Mouse (Mus musculus) CD4-positive, CD25-positive, alpha-beta regulatory T cell (primary cell): ENCODE measurements around the gene Tax1bp3. TPM values are rescaled to one million over a fixed set of nuclear protein-coding genes. Genes with fewer than 3 reads are reported as not detected.

Experiments
- polyA plus RNA-seq: library from polyadenylated mRNA; unstranded; fragments of 100-300 nt; shearing (Covaris generic); gene quantifications from one replicate; pipeline ENCODE4 v1.2.1, GENCODE M21; 2017

The Tax1bp3 gene
- polyA plus RNA-seq, result 28.7 TPM

DNA sequence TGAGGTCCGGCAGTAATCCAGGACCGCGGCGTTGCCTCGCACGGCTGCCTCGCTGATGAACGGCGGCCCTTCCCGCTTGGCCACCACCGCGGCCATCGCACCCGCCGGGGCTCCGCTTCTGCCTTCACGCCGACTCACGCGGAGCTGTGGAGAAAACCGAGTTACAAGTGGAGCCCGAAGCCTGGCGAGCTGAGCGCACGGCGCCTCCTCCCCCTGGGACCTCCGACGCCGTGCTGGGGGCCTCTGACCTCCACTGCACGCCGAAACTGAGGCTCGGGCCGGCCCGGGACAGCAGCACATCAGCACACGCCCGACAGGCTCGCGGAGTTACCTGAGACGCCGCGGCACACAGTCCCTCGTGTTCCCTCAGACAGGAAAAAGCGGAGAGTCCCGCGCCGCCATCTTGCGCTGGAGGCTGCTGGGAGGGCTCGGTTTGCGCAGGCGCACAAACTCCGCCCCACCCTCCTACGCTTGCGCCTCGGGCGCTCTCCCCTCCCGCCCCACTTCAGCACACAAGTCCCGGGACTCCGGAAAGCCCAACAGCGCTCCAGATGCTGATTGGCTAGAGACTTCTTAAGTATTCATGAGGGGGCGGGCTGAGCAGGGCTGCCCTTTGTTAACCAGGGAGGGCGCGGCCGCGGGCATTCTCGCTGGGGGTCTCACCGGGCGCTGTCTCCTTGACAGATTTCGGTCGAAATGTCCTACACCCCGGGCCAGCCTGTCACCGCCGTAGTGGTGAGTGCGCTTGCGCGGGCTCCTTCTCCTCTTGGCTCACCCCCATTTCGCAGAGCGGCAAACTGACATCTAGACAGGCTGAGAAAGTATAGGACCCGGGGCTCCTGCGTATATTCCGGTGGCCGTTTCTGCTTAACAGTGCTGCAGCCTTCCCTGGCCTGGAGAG, at the start of gene Tax1bp3, which contains the start of gene Emc6:
Tax1bp3 (plus strand) TSS at position 476 of the 901 bp plus-strand sequence.
Emc6 (minus strand) TSS at position 430 of the 901 bp plus-strand sequence.

DNA sequence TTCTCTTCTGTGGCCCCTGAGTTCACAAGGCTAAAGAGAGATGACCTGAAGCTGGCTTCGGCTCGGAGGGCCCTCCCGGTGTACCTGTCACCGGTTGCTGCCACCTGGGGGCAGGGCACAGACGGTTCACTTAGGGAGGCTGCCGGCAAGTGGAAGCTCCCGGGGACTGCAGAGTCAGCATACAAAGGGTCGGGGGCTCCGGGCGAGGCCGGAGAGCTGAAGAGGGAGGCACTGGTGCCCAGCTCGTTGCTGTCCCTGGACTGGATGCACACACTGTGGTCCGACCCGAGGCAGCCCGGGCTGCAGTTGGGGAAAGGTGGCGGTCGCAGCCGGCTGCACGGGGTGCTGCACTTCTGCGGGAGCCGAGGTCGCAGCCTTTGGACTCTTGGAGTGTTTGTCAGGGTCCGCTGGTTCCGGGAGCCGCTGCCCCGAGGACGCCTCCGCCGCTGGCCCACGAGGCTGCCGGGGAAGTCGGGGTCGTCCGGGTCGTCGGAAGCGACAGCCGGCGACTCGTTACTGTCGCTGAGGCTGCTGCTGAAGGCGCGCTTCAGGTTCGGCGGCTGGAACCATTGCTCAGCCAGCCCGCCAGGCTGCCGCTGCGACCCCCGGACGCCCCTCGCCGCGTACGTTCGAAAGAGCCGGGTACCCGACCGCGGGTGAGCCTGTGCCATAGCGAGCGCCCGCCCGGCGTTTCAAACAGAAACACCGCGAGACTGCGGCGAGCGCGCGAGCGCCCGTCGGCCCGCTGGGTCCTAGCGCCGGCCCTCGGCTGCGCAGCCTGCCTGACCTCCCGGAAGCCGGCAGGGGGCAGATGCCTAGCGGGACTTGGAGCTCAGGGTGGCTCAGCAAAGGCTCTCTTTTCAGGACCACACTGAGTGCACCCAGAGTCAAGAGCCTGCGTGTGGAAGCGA, 39.0 kb upstream of the Tax1bp3 start, which contains the start of gene Haspin:
Haspin (minus strand) TSS at position 704 of the 911 bp plus-strand sequence.

DNA sequence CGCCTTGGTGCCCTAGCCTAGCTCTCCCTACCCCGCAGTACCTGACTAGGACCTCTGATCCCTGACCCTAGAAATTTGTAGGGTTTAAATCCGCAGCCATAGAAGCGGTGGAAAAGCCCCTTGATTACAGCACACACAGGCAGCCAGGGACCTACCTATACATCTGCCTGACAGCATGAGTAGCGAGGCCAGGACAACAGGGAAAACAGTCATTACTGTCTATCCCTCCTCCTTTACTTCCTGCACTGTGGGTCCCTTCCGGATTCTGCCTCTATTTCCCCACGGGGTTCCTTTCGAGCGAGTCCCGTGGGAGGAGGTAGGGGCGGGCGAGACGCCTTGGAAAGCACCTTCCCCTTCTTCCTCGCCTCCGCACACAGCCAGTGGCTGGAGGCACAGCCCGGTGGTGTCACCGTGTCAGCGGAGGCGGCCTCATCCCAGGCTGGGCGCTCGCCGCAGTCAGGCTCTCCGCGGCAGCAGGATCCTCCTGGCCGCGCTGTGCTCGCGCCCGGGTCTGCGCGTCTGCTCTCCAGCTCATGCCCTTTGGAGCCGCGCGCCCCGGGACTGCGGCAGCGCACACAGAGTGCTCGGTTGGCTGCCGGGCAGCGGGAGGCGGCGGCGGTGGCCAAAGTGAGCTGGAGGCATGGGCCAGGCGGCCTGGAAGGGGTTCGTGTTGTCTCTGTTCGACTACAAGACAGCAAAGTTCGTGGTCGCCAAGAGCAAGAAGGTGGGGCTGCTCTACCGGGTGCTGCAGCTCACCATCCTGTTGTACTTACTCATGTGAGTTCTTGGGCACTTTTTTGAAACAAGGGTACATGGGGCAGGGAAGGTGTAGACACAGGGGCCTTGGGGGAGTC, 16.7 kb upstream of the Tax1bp3 start, which contains the start of gene P2rx5:
P2rx5 (plus strand) TSS at position 465 of the 854 bp plus-strand sequence.

DNA sequence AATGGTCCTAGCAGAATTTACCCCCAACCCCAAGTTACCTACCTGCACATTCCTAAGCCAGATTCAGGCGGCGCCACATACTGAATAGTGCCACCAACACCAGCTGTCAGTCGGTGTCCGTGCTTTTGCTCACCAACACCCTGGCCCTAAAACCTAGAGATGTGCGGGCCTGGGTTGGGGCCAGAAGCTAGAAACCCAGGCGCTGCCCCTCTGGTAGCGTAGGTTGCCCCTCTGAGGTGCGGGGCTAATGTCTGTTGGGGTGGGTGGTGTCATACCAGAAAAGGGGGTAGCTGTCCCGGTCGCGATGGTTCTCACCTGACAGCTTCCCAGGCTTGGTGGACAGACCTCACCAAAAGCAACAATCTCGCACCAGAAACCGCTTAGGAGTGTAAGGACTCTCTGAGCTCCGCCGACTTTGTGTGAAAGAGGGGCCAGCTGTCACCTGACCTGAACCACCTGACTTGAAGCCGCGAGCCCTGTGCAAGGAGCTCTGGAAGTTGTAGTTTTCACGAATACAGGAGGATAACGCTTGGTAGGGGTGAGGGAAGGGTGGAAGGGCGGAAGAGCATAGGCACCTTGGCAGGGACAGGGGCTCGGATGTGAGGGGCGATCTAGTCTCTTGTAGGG, 21.8 kb downstream of the Tax1bp3 start, which contains the start of gene Ctns:
Ctns (minus strand) TSS at position 440 of the 627 bp plus-strand sequence.

DNA sequence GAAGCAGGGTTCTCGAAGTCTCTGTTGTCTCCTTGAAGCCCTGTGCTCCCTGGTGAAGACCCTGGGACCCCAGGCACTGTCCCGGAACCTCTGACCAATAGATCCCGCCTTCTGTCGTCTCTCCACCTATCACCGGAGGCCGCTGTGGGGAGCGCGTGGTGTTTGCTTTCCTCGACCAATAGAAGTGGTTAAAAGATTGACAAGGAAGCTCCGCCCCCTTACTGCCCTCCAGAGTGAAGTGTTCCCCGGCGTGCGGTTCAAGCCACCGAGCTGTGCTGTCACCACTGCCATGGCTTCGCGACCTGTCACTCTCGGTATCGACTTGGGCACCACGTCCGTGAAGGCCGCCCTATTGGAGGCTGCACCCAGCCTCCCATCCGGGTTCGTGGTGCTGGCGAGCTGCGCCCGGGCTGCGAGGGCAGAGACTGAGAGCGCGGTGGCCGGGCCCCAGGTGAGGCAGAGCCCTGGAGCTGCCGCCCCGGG, 22.4 kb downstream of the Tax1bp3 start, which contains the start of gene Shpk:
Shpk (plus strand) TSS at position 231 of the 483 bp plus-strand sequence.

Other genes starting within 250 kb of the Tax1bp3 start
- 288 TPM for gene Atp2a3, start 215.9 kb upstream of the Tax1bp3 start, polyA plus RNA-seq
- gene P2rx1, start 178.0 kb upstream of the Tax1bp3 start, polyA plus RNA-seq, result not detected
- 13.2 TPM for gene Camkk1, start 158.1 kb upstream of the Tax1bp3 start, polyA plus RNA-seq
- gene Ncbp3, start 129.3 kb upstream of the Tax1bp3 start, polyA plus RNA-seq, result 16.7 TPM
- gene Itgae, start 86.5 kb upstream of the Tax1bp3 start, polyA plus RNA-seq, result 49.3 TPM
- 11.2 TPM for gene Haspin, start 38.8 kb upstream of the Tax1bp3 start, polyA plus RNA-seq
- gene P2rx5, start 16.7 kb upstream of the Tax1bp3 start, polyA plus RNA-seq, result 0.17 TPM
- gene Emc6, start within 50 bp of the Tax1bp3 start, polyA plus RNA-seq, result 79.2 TPM
- gene Ctns, start 22.0 kb downstream of the Tax1bp3 start, polyA plus RNA-seq, result 12.4 TPM
- gene Shpk, start 22.4 kb downstream of the Tax1bp3 start, polyA plus RNA-seq, result 9.5 TPM
- gene Trpv1, start 57.2 kb downstream of the Tax1bp3 start, polyA plus RNA-seq, result not detected
- not detected for gene Trpv3, start 90.3 kb downstream of the Tax1bp3 start, polyA plus RNA-seq
- gene Aspa, start 152.5 kb downstream of the Tax1bp3 start, polyA plus RNA-seq, result 0.10 TPM
- not detected for gene Gm49340, start 152.7 kb downstream of the Tax1bp3 start, polyA plus RNA-seq
- gene Spata22, start 152.7 kb downstream of the Tax1bp3 start, polyA plus RNA-seq, result not detected
- gene Olfr20, start 173.7 kb downstream of the Tax1bp3 start, polyA plus RNA-seq, result not detected
- not detected for gene Olfr376, start 194.2 kb downstream of the Tax1bp3 start, polyA plus RNA-seq
- not detected for gene Olfr1, start 222.5 kb downstream of the Tax1bp3 start, polyA plus RNA-seq